Mouse (Mus musculus): ENCODE measurements around the gene Socs7. TPM values are rescaled to one million over a fixed set of nuclear protein-coding genes. Genes with fewer than 3 reads are reported as not detected.

Gene Socs7
- polyA plus RNA-seq, 1 experiment: 6.0 TPM

DNA sequence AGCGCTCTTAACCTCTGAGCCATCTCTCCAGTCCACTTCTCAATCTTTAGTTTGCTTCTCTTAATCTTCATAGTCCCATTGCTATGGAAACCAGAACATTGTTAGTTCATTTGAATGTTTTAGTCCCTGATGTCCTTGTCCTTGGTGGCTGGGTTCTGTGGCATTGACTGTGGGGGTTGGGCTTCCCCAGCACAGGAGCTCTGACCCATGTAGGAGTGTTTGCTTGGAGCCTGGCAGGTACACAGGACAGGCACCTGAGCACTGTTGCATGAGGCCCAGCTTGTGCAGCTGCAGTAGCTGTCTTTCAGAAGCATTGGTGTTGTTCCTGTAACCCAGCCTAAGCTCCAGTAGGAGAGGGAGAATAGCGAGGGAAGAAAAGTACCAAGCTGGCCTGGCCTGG lies 25.5 kb downstream of the Socs7 start:
- no peak for DNase-seq (ENCODE audit: low read depth in 1 of 2, low spot score in 2 of 2)
- WGBS: 90% methylated on average over 2 of the region's 2 CpGs
- Histone ChIP-seq H3K4me3 (ENCODE audit: extremely low read depth, insufficient read depth, insufficient read length) (no peak overlapping the region), H3K4me1 (ENCODE audit: control insufficient read depth, insufficient read depth, insufficient read length) (no peaks in the 10 kb centered on the region), H3K27ac (ENCODE audit: insufficient read depth, low read length) (no peak overlapping the region), H3K36me3 (ENCODE audit: control insufficient read depth, insufficient read depth, low read length) (peaks cover 19% of the 10 kb centered on the region), H3K27me3 (ENCODE audit: control insufficient read depth, insufficient read depth, low read length) (no peaks in the 10 kb centered on the region)
- TF ChIP-seq POLR2A (IDR thresholded peaks at IDR 0.05; ENCODE audit: low read depth, low read length) (no peak), CTCF (IDR thresholded peaks at IDR 0.05; ENCODE audit: extremely low read depth, insufficient read depth, insufficient read length, insufficient replicate concordance) (no peak)

DNA sequence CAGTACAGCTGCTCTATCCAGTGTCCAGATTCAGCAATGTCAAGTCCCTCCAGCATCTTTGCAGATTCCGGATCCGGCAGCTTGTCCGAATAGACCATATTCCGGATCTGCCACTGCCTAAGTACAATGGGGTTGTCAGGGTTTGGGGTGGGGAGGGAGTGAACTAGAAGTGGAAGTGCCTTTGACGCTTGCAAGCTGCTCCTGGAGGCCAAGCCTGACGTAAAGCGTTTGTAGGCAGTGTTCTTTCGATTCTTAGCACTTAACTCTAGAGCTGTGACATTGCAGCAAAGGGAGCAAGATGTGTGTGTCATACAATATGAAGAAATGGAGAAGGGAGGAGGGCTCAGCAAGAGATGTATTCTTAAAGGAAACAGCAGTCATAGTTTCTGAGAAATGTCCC lies 26.8 kb downstream of the Socs7 start:
- Histone ChIP-seq H3K27me3 (ENCODE audit: control insufficient read depth, insufficient read depth, low read length) (no peaks in the 10 kb centered on the region), H3K4me1 (ENCODE audit: control insufficient read depth, insufficient read depth, insufficient read length) (no peaks in the 10 kb centered on the region; the same call in 1 of the 2 replicates), H3K4me3 (ENCODE audit: extremely low read depth, insufficient read depth, insufficient read length) (no peak overlapping the region), H3K36me3 (ENCODE audit: control insufficient read depth, insufficient read depth, low read length) (peaks cover 15% of the 10 kb centered on the region), H3K27ac (ENCODE audit: insufficient read depth, low read length) (no peak overlapping the region)
- no peak for DNase-seq (ENCODE audit: low read depth in 1 of 2, low spot score in 2 of 2)
- WGBS: 96% methylated on average over 8 of the region's 8 CpGs
- TF ChIP-seq POLR2A (IDR thresholded peaks at IDR 0.05; ENCODE audit: low read depth, low read length) (no peak), CTCF (IDR thresholded peaks at IDR 0.05; ENCODE audit: extremely low read depth, insufficient read depth, insufficient read length, insufficient replicate concordance) (no peak)

DNA sequence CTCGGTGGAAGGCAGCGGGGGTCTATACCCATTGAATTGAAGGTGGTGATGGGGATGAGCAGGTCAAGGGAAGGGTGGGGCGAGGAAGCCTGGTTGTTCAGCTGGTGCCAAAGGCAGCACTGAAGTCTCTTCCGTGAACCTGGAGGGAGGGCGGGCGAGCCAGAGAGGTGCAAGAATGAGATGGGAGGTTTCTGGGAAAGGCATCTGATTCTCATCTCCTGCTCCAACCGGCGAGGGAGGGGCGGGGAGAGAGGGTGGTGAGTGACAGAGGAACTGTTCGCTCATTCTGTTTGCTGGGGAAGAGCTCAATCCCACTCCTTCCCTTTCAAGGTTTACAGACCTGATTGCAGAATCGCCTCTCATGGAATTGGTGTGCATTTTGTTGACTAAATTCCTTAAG lies 31.3 kb downstream of the Socs7 start:
- no peaks in the 10 kb centered on the region for H3K27me3 ChIP-seq (ENCODE audit: control insufficient read depth, insufficient read depth, low read length)
- no peak for DNase-seq (ENCODE audit: low read depth in 1 of 2, low spot score in 2 of 2)
- 81% methylated on average over 11 of the region's 11 CpGs for WGBS
- TF ChIP-seq POLR2A (IDR thresholded peaks at IDR 0.05; ENCODE audit: low read depth, low read length) (no peak), CTCF (IDR thresholded peaks at IDR 0.05; ENCODE audit: extremely low read depth, insufficient read depth, insufficient read length, insufficient replicate concordance) (no peak)
- peaks cover 15% of the 10 kb centered on the region for H3K36me3 ChIP-seq (ENCODE audit: control insufficient read depth, insufficient read depth, low read length)
- no peaks in the 10 kb centered on the region; the same call in 1 of the 2 replicates for H3K4me1 ChIP-seq (ENCODE audit: control insufficient read depth, insufficient read depth, insufficient read length)
- H3K27ac ChIP-seq (ENCODE audit: insufficient read depth, low read length): no peak overlapping the region
- H3K4me3 ChIP-seq (ENCODE audit: extremely low read depth, insufficient read depth, insufficient read length): no peak overlapping the region

DNA sequence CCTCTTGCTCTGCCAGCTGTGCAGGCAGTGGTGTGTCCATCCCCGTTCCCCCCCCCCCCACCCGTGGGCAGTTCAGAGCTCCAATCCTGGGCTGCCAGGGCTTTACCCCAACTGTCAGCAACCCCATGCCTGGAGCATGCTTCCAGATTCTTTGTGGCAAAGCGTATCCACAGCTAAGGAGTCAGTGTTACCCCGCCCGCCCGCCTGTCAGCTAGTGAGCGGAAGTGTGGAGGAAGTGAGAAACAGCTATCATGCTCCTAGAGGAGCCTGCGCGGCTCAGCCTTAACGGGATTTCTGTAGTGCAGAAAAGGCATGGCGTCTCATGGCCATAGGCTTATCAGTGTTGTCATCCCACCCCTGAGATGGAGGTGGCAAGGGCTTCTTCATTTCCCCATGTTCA lies 31.8 kb downstream of the Socs7 start:
- Histone ChIP-seq H3K27ac (ENCODE audit: insufficient read depth, low read length) (no peak overlapping the region), H3K36me3 (ENCODE audit: control insufficient read depth, insufficient read depth, low read length) (peaks cover 13% of the 10 kb centered on the region), H3K4me3 (ENCODE audit: extremely low read depth, insufficient read depth, insufficient read length) (no peak overlapping the region), H3K4me1 (ENCODE audit: control insufficient read depth, insufficient read depth, insufficient read length) (no peaks in the 10 kb centered on the region; the same call in 1 of the 2 replicates), H3K27me3 (ENCODE audit: control insufficient read depth, insufficient read depth, low read length) (no peaks in the 10 kb centered on the region)
- no peak for TF ChIP-seq POLR2A (IDR thresholded peaks at IDR 0.05; ENCODE audit: low read depth, low read length)
- TF ChIP-seq CTCF (IDR thresholded peaks at IDR 0.05; ENCODE audit: extremely low read depth, insufficient read depth, insufficient read length, insufficient replicate concordance): no peak
- no peak for DNase-seq (ENCODE audit: low read depth in 1 of 2, low spot score in 2 of 2)
- 29% methylated on average over 11 of the region's 11 CpGs for WGBS

DNA sequence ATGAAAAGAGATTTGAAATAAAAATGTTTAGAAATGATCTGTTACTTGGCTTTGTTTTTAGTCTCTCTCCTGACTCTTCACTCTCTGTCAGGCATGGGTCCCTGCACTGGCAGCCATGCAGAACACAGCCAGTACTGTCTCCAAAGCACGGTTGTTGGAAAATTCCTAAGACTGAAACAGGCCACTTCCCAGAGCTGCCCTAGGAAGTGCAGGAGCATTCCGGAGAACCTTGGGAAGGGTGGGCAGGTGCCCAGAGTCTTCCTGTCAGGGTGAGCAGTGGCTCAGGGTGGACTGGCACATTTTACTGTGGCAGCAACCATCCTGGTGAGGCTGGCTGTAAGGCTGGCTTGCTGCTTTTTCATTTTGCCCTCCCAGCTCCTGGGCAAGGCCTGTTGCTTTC lies 36.2 kb downstream of the Socs7 start:
- Histone ChIP-seq H3K27me3 (ENCODE audit: control insufficient read depth, insufficient read depth, low read length) (no peaks in the 10 kb centered on the region), H3K27ac (ENCODE audit: insufficient read depth, low read length) (no peak overlapping the region), H3K4me1 (ENCODE audit: control insufficient read depth, insufficient read depth, insufficient read length) (peaks cover 2% of the 10 kb centered on the region; the same call in 1 of the 2 replicates), H3K4me3 (ENCODE audit: extremely low read depth, insufficient read depth, insufficient read length) (no peak overlapping the region), H3K36me3 (ENCODE audit: control insufficient read depth, insufficient read depth, low read length) (no peaks in the 10 kb centered on the region; the same call in 1 of the 2 replicates)
- no peak for TF ChIP-seq POLR2A (IDR thresholded peaks at IDR 0.05; ENCODE audit: low read depth, low read length)
- TF ChIP-seq CTCF (IDR thresholded peaks at IDR 0.05; ENCODE audit: extremely low read depth, insufficient read depth, insufficient read length, insufficient replicate concordance): no peak
- DNase-seq (ENCODE audit: low read depth in 1 of 2, low spot score in 2 of 2): no peak
- WGBS: 91% methylated on average over 2 of the region's 2 CpGs

DNA sequence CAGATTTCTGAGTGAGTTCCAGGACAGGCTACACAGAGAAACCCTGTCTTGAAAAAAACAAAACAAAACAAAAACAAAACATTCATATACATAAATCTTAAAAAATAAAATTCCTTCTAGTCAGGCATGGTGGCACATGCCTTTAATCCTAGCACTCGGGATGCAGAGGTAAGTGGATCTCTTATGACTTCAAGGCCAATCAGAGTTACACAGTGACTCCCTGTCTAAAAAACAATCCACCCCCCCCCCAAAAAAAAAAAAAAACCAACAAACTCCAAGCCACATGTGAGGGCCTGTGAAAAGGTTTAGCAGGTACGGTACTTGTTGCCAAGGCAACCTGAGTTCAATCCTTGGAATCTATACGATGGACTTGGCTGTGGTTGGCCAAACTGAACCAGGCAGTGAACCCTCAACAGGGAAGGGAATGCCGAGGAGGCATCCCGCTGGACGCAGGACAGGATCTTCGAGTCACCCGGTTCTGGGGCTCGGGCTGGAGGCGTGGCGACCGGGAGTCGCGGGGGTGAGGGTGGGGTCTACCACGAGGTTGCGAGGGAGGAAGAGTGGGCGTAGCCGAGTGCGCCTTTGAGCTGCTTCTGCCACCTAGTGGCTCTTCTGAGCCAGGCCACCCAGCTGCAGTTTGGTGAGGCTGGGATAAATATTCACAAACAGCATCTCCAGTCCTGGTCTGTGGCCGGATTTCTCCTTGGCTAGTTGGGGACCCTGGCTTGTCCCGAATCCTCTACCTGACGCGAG lies 37.8 kb downstream of the Socs7 start:
- H3K4me3 ChIP-seq (ENCODE audit: extremely low read depth, insufficient read depth, insufficient read length): peak overlapping the region; percentile 49; the same call in 1 of the 2 replicates
- peaks cover 4% of the 10 kb centered on the region; the same call in 1 of the 2 replicates for H3K27me3 ChIP-seq (ENCODE audit: control insufficient read depth, insufficient read depth, low read length)
- peak; percentile 56 to 68 for DNase-seq (ENCODE audit: low read depth in 1 of 2, low spot score in 2 of 2)
- 5% methylated on average over 23 of the region's 23 CpGs for WGBS
- no peaks in the 10 kb centered on the region for H3K36me3 ChIP-seq (ENCODE audit: control insufficient read depth, insufficient read depth, low read length)
- H3K4me1 ChIP-seq (ENCODE audit: control insufficient read depth, insufficient read depth, insufficient read length): peaks cover 6% of the 10 kb centered on the region; the same call in 1 of the 2 replicates
- H3K27ac ChIP-seq (ENCODE audit: insufficient read depth, low read length): no peak overlapping the region
- peak; percentile 96 for TF ChIP-seq CTCF (IDR thresholded peaks at IDR 0.05; ENCODE audit: extremely low read depth, insufficient read depth, insufficient read length, insufficient replicate concordance)
- TF ChIP-seq POLR2A (IDR thresholded peaks at IDR 0.05; ENCODE audit: low read depth, low read length): no peak

- Histone ChIP-seq H3K27ac (ENCODE audit: insufficient read depth, low read length) (no peak overlapping the region), H3K36me3 (ENCODE audit: control insufficient read depth, insufficient read depth, low read length) (no peaks in the 10 kb centered on the region), H3K27me3 (ENCODE audit: control insufficient read depth, insufficient read depth, low read length) (peaks cover 9% of the 10 kb centered on the region), H3K4me3 (ENCODE audit: extremely low read depth, insufficient read depth, insufficient read length) (no peak overlapping the region), H3K4me1 (ENCODE audit: control insufficient read depth, insufficient read depth, insufficient read length) (peaks cover 15% of the 10 kb centered on the region; the same call in 1 of the 2 replicates)
- 42% methylated on average over 6 of the region's 6 CpGs for WGBS
- TF ChIP-seq POLR2A (IDR thresholded peaks at IDR 0.05; ENCODE audit: low read depth, low read length) (no peak), CTCF (IDR thresholded peaks at IDR 0.05; ENCODE audit: extremely low read depth, insufficient read depth, insufficient read length, insufficient replicate concordance) (no peak)
- no peak for DNase-seq (ENCODE audit: low read depth in 1 of 2, low spot score in 2 of 2)
These were observed 38.7 kb downstream of the Socs7 start for GRCm38 (mm10) chr11:97401082-97401481.

Measured in spleen, adult 2 months (tissue).